Mouse (Mus musculus): Measurements from ENCODE around the gene Akt3.
A peak's percentile ranks its signal among the peaks of the same experiment; 100 is the strongest.

Gene Akt3

DNA sequence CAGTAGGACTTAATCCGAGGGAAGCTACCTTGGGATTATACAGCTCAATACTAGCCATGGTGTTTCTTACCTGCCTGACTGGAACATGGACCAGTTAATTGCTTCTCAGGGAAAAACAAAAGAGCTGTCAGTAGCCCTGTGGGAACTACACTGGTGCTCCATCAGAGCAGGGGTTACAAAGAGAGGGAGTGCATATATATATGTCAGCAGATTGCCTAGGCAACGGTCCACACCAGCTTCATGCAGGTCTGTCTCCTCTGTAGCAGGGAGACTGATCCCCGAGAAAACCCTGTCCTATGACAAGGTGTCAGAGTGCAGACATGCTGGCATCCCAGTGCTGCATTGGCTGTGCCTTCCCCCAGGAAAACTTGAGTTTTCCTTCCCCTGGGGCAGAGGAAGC, 248.0 kb downstream of the Akt3 start:
- DNase-seq (ENCODE audit: low spot score): no peak

- DNase-seq (ENCODE audit: low spot score): no peak
Measured at GRCm38 (mm10) chr1:177008777-177009176, 249.2 kb downstream of the Akt3 start.

DNA sequence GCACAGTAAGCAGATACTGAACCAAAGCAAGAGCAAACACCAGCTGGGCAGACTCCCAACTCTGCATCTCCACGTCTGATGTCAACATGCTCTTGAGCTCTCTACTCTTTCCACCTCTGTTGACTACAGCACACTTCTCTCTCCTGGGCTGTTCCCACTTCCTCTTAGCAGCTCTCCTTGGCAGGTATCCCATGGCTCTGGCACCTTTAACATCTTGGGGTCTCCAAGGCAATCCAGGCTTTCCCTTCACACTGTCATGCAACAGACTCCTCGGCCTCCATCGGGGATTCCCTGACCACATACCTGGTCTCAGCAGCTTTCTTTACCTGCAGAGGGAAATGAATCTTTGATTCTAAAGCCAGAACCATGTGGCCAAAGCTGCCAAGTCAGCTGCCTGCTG, 250.6 kb downstream of the Akt3 start:
- no peak for DNase-seq (ENCODE audit: low spot score)

GRCm38 (mm10) chr1:177004041-177004741, 253.8 kb downstream of the Akt3 start:
- DNase-seq (ENCODE audit: low spot score): no peak

DNA sequence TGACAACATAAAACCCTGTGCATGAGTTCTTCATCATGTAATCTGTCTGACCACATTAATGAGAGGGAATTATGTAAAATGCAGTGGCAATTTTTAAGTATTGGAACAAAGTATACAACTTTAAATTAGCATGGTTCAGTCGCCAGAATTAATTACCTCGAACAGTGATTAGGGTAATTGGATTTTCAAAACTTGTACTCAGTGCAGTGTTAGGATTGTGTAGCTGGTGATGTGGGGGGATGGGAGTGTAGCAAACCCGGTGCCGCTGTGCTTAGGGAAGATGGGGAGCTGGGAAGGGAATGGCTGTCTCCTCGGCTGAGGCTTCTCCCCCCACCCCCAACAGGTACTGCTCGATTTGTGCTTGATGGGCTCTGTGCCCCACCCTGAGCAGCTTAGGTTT, 255.1 kb downstream of the Akt3 start:
- DNase-seq (ENCODE audit: low spot score): no peak

GRCm38 (mm10) chr1:176999011-176999410, 259.0 kb downstream of the Akt3 start:
- DNase-seq (ENCODE audit: low spot score): peak; percentile 88

DNA sequence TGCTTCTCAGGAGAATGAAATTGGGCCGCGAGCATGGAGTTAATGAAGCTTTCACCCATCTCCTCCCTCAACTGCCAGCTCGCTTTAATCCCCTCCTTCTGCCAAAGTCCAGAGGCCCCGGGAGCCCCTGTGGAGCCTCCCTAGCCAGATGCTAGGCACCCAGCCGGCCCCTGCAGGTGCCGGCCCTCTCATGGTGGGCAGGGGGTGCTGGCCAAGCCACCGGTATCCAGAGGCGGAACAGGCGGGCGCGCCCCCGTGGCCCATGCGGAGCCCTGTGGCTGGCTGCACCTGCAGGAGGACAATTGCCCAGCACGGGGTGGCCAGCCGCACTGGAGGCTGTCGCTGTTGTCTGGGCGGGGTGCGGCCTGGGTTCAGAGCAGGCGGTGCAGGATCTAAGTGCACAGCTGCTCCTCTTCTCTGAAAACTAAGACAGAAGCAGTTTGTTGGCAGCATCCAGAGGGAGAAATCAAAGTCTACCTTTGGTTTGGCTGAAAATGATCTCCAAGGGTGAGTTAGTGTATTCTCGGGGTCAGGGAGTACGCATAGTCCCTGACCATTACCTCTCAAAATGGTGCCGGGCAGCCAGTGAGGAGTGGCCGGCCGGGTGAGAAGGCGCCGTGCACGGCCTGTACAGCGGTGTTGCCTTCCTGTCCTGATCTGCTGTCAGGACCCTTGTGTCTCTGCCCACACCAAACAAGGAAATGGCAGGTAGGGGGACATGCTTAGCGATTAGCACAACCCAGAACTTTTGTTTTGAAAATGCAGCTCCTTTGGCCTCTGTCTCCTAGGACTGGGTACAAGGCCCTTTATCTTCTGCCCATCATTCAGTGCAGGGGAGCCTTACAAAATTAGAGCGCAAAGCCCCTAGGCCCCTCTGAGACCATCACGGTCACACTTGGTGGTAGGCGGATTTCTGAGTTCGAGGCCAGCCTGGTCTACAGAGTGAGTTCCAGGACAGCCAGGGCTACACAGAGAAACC, 260.0 kb downstream of the Akt3 start:
- peak; percentile 60 for DNase-seq (ENCODE audit: low spot score)

DNA sequence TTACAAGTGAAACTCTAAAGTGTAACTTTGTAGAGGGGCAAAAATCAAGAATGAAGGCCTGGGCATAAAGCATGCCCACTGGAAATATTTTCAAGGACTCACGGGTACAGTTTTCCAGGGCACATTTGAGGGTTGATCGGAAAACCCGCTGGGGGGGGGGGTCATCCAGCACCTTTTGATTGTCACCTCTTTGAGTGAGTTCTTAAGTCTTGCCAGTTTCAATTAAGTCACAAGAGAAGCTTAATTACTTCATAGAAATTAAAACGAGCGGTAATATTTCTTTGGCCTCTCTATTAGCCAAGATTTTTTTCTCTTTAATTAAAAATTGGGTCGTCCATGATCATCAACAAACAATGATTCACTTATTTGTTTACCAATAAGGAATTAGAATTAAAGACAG, 260.7 kb downstream of the Akt3 start:
- no peak for DNase-seq (ENCODE audit: low spot score)

DNA sequence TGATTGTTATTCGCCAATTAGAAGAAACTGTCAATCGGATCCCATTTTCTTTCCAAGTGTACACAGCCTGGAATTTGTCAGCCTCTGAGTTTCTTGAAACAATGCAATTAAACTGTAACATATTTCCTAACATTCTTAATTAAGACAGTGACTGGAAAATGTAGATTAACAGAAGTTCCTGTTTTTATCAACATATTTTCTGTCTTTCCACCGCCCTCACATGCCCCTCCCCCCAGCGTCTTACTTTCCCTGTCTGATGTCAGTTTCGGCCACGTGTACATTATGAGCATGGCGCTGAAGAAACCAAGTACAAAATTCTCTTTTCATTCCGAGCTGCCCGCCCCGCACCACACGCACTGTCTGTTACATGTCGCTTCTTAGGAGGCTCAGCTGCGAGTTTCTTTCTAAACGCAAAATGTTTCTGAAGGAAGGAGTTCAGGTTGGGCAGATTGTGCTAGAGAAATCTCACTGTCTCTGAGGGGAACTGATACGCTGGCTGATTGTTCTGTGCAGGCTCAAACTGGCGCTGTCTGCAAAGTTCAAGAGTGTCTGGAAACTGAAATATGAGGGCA, 261.3 kb downstream of the Akt3 start:
- DNase-seq (ENCODE audit: low spot score): peak; percentile 68

GRCm38 (mm10) chr1:176996166-176996565, 261.8 kb downstream of the Akt3 start:
- no peak for DNase-seq (ENCODE audit: low spot score)

DNA sequence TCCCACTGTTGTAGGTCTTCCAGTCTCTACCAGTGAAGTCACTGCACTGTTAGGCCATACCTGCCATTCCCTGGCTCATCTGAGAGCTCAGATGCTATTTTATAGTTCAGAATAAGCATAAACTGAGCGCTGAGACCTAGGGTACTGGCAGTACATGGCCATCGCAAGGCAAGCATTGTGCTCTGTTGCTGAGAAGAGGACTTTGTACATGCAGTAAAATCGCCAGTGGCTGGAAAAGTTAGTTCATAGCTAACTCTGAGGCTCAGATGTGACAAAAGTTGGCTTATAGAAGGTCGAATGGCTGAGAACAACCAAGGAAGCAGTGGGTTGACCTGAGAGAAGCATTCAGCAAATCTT, 262.6 kb downstream of the Akt3 start:
- DNase-seq (ENCODE audit: low spot score): no peak

- DNase-seq (ENCODE audit: low spot score): peak; percentile 74
Measured at GRCm38 (mm10) chr1:176994707-176995418, 263.1 kb downstream of the Akt3 start.

GRCm38 (mm10) chr1:176994087-176994486, 263.9 kb downstream of the Akt3 start:
- DNase-seq (ENCODE audit: low spot score): peak; percentile 75

DNA sequence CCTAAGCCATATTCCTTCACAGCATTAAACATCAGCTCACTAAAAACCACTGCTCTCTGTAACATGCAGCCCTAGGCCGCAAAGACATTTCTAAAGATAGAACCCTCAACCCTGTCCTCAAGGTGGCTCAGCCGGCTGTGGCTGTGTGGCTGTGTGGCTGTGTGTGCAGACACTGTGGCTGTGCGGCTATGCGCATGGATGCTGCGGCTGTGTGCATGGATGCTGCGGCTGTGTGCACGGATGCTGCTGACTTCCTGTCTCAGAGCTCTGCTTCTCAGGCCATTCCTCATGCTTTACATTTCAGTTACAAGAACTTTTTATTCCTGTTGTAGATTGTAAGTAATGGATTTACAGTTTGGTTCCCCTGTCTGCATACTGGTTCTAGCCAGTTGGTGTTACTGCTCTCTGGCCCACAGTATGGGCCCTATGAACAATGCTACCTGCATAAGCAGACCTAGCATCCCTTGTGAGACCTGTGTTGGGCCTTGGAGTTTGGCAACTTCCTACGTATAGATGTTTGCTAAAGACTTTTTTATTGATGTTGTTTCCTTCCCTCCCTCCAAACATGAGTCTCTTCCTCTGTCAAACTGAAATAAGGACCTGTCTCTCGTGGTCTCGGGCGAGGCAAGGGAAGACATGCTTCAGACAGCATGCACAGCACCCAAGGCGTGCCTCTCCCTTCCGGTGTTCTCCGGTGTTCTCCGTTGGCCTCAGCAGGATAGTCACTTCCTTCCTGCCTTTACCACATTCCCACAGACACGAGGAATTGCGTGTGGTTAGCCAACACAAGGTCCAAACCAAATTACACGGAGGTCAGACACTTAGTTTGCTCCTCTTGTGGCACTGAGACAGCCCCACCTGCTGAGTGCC, 264.6 kb downstream of the Akt3 start:
- no peak for DNase-seq (ENCODE audit: low spot score)

DNA sequence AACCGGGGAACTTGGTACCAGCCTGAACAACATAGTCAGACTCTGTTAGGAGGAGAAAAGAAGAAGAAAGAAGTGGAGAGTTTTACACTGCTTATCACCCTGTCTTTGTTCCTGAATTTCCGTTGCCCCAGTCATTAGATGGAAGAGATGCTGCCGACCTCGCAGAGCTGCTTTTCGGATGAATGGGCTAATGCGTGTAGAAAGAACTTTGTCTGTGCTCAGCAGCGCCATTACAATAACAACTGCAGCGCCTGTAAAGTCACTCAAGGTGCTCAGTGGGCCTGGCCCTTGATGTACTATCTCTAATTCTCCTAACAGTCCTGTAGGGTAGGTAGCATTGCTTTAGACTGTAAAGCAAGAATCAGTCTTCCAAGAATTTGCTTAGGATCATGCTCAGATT, 265.5 kb downstream of the Akt3 start:
- no peak for DNase-seq (ENCODE audit: low spot score)

GRCm38 (mm10) chr1:176991473-176991872, 266.5 kb downstream of the Akt3 start:
- no peak for DNase-seq (ENCODE audit: low spot score)

DNA sequence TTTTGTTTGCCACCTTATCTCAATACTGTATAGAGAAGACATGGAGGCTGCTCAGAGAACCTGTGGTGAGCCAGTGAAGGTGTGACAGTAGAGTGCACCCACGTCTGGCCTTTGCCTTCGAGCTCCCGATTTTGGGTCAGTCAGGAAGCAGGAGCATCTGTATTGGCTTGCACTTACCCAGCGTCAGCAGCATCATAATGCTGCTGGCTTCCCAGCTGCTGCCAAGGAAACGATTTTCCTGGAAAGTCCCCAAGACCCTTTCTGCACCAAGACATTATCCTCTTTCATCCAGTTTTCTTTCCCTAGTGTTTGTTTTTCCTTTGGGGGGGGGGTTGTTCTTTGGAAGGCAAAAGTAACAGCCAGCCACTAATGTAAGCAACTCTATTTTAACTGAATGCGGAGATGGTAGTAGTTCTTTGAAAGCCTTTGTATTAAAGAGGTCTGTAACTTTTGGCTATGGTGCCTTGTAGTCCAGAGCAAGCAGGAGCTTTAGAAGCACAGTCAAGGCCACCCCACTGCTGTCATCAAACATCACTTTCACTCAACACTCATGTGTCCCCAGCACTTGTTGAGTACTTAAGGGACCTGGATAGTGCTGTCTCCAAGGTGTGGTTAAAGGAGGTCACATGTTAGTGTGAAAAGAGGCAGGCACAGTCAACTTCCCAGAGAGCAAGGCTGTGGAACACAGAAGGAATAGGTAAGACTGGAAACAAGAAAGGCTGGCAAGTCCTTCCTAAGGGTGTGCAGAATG, 270.8 kb downstream of the Akt3 start:
- no peak for DNase-seq (ENCODE audit: low spot score)

- DNase-seq (ENCODE audit: low spot score): no peak
Measured at GRCm38 (mm10) chr1:176986275-176986674, 271.7 kb downstream of the Akt3 start.

GRCm38 (mm10) chr1:176985691-176986090, 272.3 kb downstream of the Akt3 start:
- no peak for DNase-seq (ENCODE audit: low spot score)

GRCm38 (mm10) chr1:176982671-176983070, 275.3 kb downstream of the Akt3 start:
- DNase-seq (ENCODE audit: low spot score): no peak

- DNase-seq (ENCODE audit: low spot score): no peak
Measured at GRCm38 (mm10) chr1:176981511-176981910, 276.5 kb downstream of the Akt3 start.
